Mouse (Mus musculus) myocyte (in vitro differentiated cells): Measurements from ENCODE around the gene Brip1.

Experiments used
- CEBPB ChIP-seq: IDR thresholded peaks from 2 replicates; pipeline ENCODE4 v1.6.1; 2011; ENCODE audit warnings: mild to moderate bottlenecking, moderate library complexity; ENCODE audit not compliant: poor library complexity, insufficient read depth, severe bottlenecking
- E2F4 ChIP-seq: IDR thresholded peaks from one replicate; pipeline ENCODE4 v1.6.1; 2011; ENCODE audit warnings: mild to moderate bottlenecking, control low read depth, moderate library complexity; ENCODE audit not compliant: insufficient read depth
- MAX ChIP-seq: IDR thresholded peaks from one replicate; pipeline ENCODE4 v1.6.1; 2011; ENCODE audit warnings: low read depth, mild to moderate bottlenecking, control low read depth
- MYOD1 ChIP-seq, 3 experiments: IDR thresholded peaks; one replicate each; pipeline ENCODE4 v1.6.1; 2011; ENCODE audit warnings: control low read depth in 2 of 3, low read depth in 2 of 3, mild to moderate bottlenecking in 2 of 3, moderate library complexity in 1 of 3; ENCODE audit not compliant: insufficient read length in 2 of 3, control insufficient read depth in 1 of 3
- POLR2A ChIP-seq: IDR thresholded peaks from one replicate; pipeline ENCODE4 v1.6.1; 2011; ENCODE audit warnings: low read depth, mild to moderate bottlenecking, control low read depth, moderate library complexity; ENCODE audit not compliant: insufficient read length
- POLR2AphosphoS2 ChIP-seq: IDR thresholded peaks from one replicate; pipeline ENCODE4 v1.6.1; 2011; ENCODE audit warnings: low read depth, control low read depth; ENCODE audit not compliant: insufficient read length
- REST ChIP-seq: IDR thresholded peaks from one replicate; pipeline ENCODE4 v1.6.1; 2011; ENCODE audit warnings: mild to moderate bottlenecking, control low read depth, moderate library complexity; ENCODE audit not compliant: insufficient read depth, insufficient read length
- SRF ChIP-seq: IDR thresholded peaks from one replicate; pipeline ENCODE4 v1.6.1; 2011; ENCODE audit warnings: low read depth; ENCODE audit not compliant: control insufficient read depth, insufficient read length
- TCF3 ChIP-seq: IDR thresholded peaks from one replicate; pipeline ENCODE4 v1.6.1; 2011; ENCODE audit warnings: low read depth, control low read depth; ENCODE audit not compliant: insufficient read length
- USF1 ChIP-seq: IDR thresholded peaks from one replicate; pipeline ENCODE4 v1.6.1; 2011; ENCODE audit warnings: low read depth, mild to moderate bottlenecking, control low read depth, moderate library complexity

DNA sequence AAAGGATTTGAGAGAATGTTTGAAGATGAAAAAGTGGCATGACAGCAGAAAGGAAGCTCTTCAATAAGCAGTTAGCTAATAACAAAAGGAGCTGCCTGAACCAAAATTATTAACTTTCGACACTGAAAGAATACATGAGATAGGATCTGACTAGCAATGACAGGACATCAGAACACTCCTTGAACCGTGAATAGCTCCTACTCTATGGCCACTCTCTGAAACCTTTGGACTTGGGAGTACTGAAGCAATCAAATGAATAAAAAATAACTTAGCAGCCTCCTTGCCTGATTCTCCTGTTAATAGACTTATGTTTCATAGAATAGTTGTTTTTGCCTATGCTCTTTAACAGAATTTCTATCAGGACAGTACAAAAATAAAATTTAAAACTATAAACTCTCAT lies 40.7 kb downstream of the Brip1 start:
- no peak for TF ChIP-seq POLR2A
- TF ChIP-seq MYOD1 (IDR thresholded peaks at IDR 0.05; ENCODE audit: control insufficient read depth in 1 of 3, insufficient read length in 2 of 3, low read depth in 2 of 3): no peak
- TF ChIP-seq TCF3: no peak
- TF ChIP-seq MAX: no peak
- TF ChIP-seq POLR2AphosphoS2: no peak
- no peak for TF ChIP-seq USF1
- no peak for TF ChIP-seq E2F4
- TF ChIP-seq CEBPB: no peak
- no peak for TF ChIP-seq REST
- no peak for TF ChIP-seq SRF
